Mouse (Mus musculus): ENCODE results near the gene Tamm41. TPM values are rescaled to one million over a fixed set of nuclear protein-coding genes. Genes with fewer than 3 reads are reported as not detected.

Tamm41 gene
- polyA plus RNA-seq, 1 experiment from 2014 or later, result 43.0 TPM

DNA sequence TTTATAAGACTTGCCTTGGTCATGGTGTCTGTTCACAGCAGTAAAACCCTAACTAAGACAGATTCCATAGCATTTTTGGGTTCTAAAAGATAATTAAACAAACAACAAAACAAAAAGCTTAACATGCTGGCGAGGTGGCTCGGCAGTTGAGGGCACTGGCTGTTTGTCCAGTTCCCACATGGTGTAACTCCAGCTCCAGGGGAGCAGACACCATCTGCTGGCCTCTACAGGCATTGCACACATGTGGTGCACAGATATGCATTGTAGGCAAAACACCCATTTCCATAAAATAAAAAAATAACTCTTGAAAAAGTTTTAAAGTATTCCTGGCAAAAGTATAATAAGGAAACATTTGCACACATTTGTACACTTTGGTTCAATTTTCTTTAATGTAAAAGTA is 7.6 kb downstream of the Tamm41 start:
- no peaks in the 10 kb centered on the region for H3K27me3 ChIP-seq (ENCODE audit: control insufficient read depth, insufficient read depth, low read length)
- H3K4me1 ChIP-seq (ENCODE audit: control insufficient read depth, insufficient read depth, low read length), result no peaks in the 10 kb centered on the region
- H3K4me2 ChIP-seq (ENCODE audit: low read depth, low read length), result no peak overlapping the region
- H3K27ac ChIP-seq (ENCODE audit: low read length), result no peak overlapping the region
- H3K4me3 ChIP-seq (replicated peaks; ENCODE audit: low read length), result no peak overlapping the region
- H3K36me3 ChIP-seq (ENCODE audit: control insufficient read depth, insufficient read depth, low read length), result peaks cover 11% of the 10 kb centered on the region; the same call in 1 of the 2 replicates
- 87% methylated on average over 2 of the region's 2 CpGs for WGBS
- no peak for ATAC-seq (ENCODE audit: insufficient read depth, low FRiP score)
- H3K9me3 ChIP-seq (replicated peaks; ENCODE audit: control insufficient read depth, low read length), result no peaks in the 10 kb centered on the region
- no peak overlapping the region for H3K9ac ChIP-seq (ENCODE audit: low read length)

GRCm38 (mm10) chr6:115029248-115029647 is 8.4 kb downstream of the Tamm41 start:
- Histone ChIP-seq H3K4me1 (ENCODE audit: control insufficient read depth, insufficient read depth, low read length) (no peaks in the 10 kb centered on the region), H3K27ac (ENCODE audit: low read length) (no peak overlapping the region), H3K4me3 (replicated peaks; ENCODE audit: low read length) (no peak overlapping the region), H3K9ac (ENCODE audit: low read length) (no peak overlapping the region), H3K4me2 (ENCODE audit: low read depth, low read length) (no peak overlapping the region), H3K27me3 (ENCODE audit: control insufficient read depth, insufficient read depth, low read length) (no peaks in the 10 kb centered on the region), H3K36me3 (ENCODE audit: control insufficient read depth, insufficient read depth, low read length) (peaks cover 11% of the 10 kb centered on the region; the same call in 1 of the 2 replicates), H3K9me3 (replicated peaks; ENCODE audit: control insufficient read depth, low read length) (no peaks in the 10 kb centered on the region)
- WGBS, result 62% methylated on average over 2 of the region's 2 CpGs
- ATAC-seq (ENCODE audit: insufficient read depth, low FRiP score), result no peak

DNA sequence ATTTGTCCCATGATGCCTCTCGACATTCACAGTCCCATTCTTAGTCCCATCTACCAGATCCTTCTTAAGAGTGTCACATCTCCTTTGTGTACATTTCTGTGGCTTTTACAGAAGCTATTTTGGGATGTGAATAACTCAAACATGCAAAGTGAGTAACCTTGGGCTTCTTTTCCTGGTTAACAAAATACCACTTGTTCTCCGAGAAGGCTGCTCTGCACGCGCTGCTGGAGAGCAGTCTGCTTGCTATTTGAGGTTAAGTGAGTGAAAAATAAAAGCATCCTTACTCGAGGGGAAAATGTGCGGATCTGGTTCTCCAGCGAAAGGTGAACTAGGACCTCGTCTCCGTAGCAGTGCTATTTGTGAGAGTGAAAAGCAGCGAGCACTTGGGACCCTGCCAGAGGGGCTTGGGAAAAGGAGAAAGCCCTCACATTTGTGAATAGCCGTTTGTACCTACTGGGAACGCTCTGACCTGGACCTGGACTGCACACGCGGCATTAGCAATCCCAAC is 10.1 kb downstream of the Tamm41 start:
- no peak for ATAC-seq (ENCODE audit: insufficient read depth, low FRiP score)

GRCm38 (mm10) chr6:115022876-115023275 is 14.8 kb downstream of the Tamm41 start:
- Histone ChIP-seq H3K4me2 (ENCODE audit: low read depth, low read length) (no peak overlapping the region), H3K36me3 (ENCODE audit: control insufficient read depth, insufficient read depth, low read length) (no peaks in the 10 kb centered on the region; the same call in 1 of the 2 replicates), H3K27ac (ENCODE audit: low read length) (no peak overlapping the region), H3K9me3 (replicated peaks; ENCODE audit: control insufficient read depth, low read length) (no peaks in the 10 kb centered on the region), H3K9ac (ENCODE audit: low read length) (no peak overlapping the region), H3K27me3 (ENCODE audit: control insufficient read depth, insufficient read depth, low read length) (no peaks in the 10 kb centered on the region), H3K4me3 (replicated peaks; ENCODE audit: low read length) (no peak overlapping the region), H3K4me1 (ENCODE audit: control insufficient read depth, insufficient read depth, low read length) (no peaks in the 10 kb centered on the region)
- ATAC-seq (ENCODE audit: insufficient read depth, low FRiP score), result no peak
- 84% methylated on average over 9 of the region's 9 CpGs for WGBS

More for the DNA sequence above, 10.1 kb downstream of the Tamm41 start:
- WGBS, result 90% methylated on average over 14 of the region's 14 CpGs
- no peak overlapping the region for H3K27ac ChIP-seq (ENCODE audit: low read length)
- H3K4me1 ChIP-seq (ENCODE audit: control insufficient read depth, insufficient read depth, low read length), result no peaks in the 10 kb centered on the region
- H3K4me2 ChIP-seq (ENCODE audit: low read depth, low read length), result no peak overlapping the region
- H3K9me3 ChIP-seq (replicated peaks; ENCODE audit: control insufficient read depth, low read length), result no peaks in the 10 kb centered on the region
- no peak overlapping the region for H3K4me3 ChIP-seq (replicated peaks; ENCODE audit: low read length)
- peaks cover 11% of the 10 kb centered on the region; the same call in 1 of the 2 replicates for H3K36me3 ChIP-seq (ENCODE audit: control insufficient read depth, insufficient read depth, low read length)
- no peaks in the 10 kb centered on the region for H3K27me3 ChIP-seq (ENCODE audit: control insufficient read depth, insufficient read depth, low read length)
- no peak overlapping the region for H3K9ac ChIP-seq (ENCODE audit: low read length)

DNA sequence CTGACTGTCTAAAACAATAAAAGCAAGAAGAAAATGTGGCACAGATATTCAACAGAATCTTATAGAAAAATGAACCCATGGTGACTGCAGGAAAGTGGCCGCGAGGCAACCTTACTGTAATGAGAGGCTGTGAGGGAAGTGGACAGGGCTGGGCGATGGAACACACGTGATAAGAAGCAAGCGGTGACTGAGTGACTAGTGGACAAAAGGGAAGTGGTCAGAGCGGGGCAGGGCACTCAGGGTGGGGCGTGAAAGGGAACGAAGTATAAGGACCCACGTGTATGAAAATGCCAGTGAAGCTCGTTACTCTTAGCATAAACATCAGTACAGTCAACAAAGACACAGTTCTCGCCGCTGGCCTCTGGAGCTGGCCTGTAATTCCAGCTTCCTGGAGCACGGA is 22.2 kb downstream of the Tamm41 start:
- Histone ChIP-seq H3K27me3 (ENCODE audit: control insufficient read depth, insufficient read depth, low read length) (no peaks in the 10 kb centered on the region), H3K36me3 (ENCODE audit: control insufficient read depth, insufficient read depth, low read length) (no peaks in the 10 kb centered on the region; the same call in 1 of the 2 replicates), H3K9me3 (replicated peaks; ENCODE audit: control insufficient read depth, low read length) (no peaks in the 10 kb centered on the region), H3K4me1 (ENCODE audit: control insufficient read depth, insufficient read depth, low read length) (no peaks in the 10 kb centered on the region), H3K4me2 (ENCODE audit: low read depth, low read length) (no peak overlapping the region), H3K4me3 (replicated peaks; ENCODE audit: low read length) (no peak overlapping the region), H3K9ac (ENCODE audit: low read length) (no peak overlapping the region), H3K27ac (ENCODE audit: low read length) (no peak overlapping the region)
- 81% methylated on average over 13 of the region's 13 CpGs for WGBS
- ATAC-seq (ENCODE audit: insufficient read depth, low FRiP score), result no peak

DNA sequence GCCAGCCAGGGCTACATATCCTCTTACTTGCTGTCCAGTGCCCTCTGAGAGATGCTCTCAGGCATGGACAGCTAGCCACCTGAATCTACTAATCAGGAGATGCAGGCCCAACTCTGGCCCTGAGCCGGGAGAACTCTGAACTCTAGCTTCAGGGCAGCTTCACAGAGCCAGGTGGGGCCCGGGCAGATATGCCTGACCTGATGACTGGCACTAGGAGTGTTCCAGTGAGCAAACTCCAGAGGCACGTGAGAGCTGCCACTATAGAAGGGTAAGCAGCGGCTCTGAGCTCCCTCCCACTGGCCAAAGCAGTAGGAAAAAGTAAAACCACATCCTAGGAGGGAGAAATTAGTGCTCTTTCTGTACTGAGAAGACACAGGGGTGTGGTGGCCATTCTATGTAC is 24.1 kb downstream of the Tamm41 start:
- Histone ChIP-seq H3K27me3 (ENCODE audit: control insufficient read depth, insufficient read depth, low read length) (no peaks in the 10 kb centered on the region), H3K9me3 (replicated peaks; ENCODE audit: control insufficient read depth, low read length) (no peaks in the 10 kb centered on the region), H3K4me3 (replicated peaks; ENCODE audit: low read length) (no peak overlapping the region), H3K4me2 (ENCODE audit: low read depth, low read length) (no peak overlapping the region), H3K4me1 (ENCODE audit: control insufficient read depth, insufficient read depth, low read length) (no peaks in the 10 kb centered on the region), H3K9ac (ENCODE audit: low read length) (no peak overlapping the region), H3K36me3 (ENCODE audit: control insufficient read depth, insufficient read depth, low read length) (no peaks in the 10 kb centered on the region; the same call in 1 of the 2 replicates), H3K27ac (ENCODE audit: low read length) (no peak overlapping the region)
- ATAC-seq (ENCODE audit: insufficient read depth, low FRiP score), result no peak
- 85% methylated on average over 4 of the region's 4 CpGs for WGBS

GRCm38 (mm10) chr6:115011792-115012191 is 25.9 kb downstream of the Tamm41 start:
- Histone ChIP-seq H3K36me3 (ENCODE audit: control insufficient read depth, insufficient read depth, low read length) (no peaks in the 10 kb centered on the region), H3K4me2 (ENCODE audit: low read depth, low read length) (no peak overlapping the region), H3K9ac (ENCODE audit: low read length) (no peak overlapping the region), H3K27ac (ENCODE audit: low read length) (no peak overlapping the region), H3K9me3 (replicated peaks; ENCODE audit: control insufficient read depth, low read length) (no peaks in the 10 kb centered on the region), H3K4me1 (ENCODE audit: control insufficient read depth, insufficient read depth, low read length) (no peaks in the 10 kb centered on the region), H3K4me3 (replicated peaks; ENCODE audit: low read length) (no peak overlapping the region), H3K27me3 (ENCODE audit: control insufficient read depth, insufficient read depth, low read length) (no peaks in the 10 kb centered on the region)
- 71% methylated on average over 8 of the region's 8 CpGs for WGBS
- ATAC-seq (ENCODE audit: insufficient read depth, low FRiP score), result no peak

GRCm38 (mm10) chr6:115010815-115011214 is 26.9 kb downstream of the Tamm41 start:
- H3K27ac ChIP-seq (ENCODE audit: low read length), result no peak overlapping the region
- H3K9me3 ChIP-seq (replicated peaks; ENCODE audit: control insufficient read depth, low read length), result no peaks in the 10 kb centered on the region
- no peaks in the 10 kb centered on the region for H3K36me3 ChIP-seq (ENCODE audit: control insufficient read depth, insufficient read depth, low read length)
- H3K4me2 ChIP-seq (ENCODE audit: low read depth, low read length), result no peak overlapping the region
- H3K4me1 ChIP-seq (ENCODE audit: control insufficient read depth, insufficient read depth, low read length), result no peaks in the 10 kb centered on the region
- H3K9ac ChIP-seq (ENCODE audit: low read length), result no peak overlapping the region
- 75% methylated on average over 9 of the region's 9 CpGs for WGBS
- H3K27me3 ChIP-seq (ENCODE audit: control insufficient read depth, insufficient read depth, low read length), result no peaks in the 10 kb centered on the region
- ATAC-seq (ENCODE audit: insufficient read depth, low FRiP score), result no peak
- no peak overlapping the region for H3K4me3 ChIP-seq (replicated peaks; ENCODE audit: low read length)

DNA sequence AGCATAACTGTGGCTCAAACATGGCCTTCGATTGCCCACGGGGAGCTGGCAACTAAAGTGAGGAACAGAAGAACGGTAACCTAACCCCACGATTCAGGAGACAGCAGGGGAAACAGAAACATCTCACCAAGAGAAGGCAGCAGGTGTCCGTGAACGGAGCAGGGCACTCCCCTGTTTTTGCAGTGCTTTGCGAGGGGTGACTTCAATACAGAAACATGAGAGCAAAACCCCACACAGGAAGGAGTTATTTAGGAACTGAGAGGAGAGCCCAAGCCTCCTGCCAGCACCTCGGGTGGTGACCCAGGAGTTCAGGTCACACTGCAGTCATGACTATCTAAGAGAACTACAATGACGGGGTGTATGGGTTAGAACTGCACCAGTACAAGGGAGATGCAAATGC is 27.4 kb downstream of the Tamm41 start:
- no peaks in the 10 kb centered on the region for H3K4me1 ChIP-seq (ENCODE audit: control insufficient read depth, insufficient read depth, low read length)
- no peak overlapping the region for H3K4me3 ChIP-seq (replicated peaks; ENCODE audit: low read length)
- no peaks in the 10 kb centered on the region for H3K9me3 ChIP-seq (replicated peaks; ENCODE audit: control insufficient read depth, low read length)
- no peaks in the 10 kb centered on the region for H3K36me3 ChIP-seq (ENCODE audit: control insufficient read depth, insufficient read depth, low read length)
- H3K4me2 ChIP-seq (ENCODE audit: low read depth, low read length), result no peak overlapping the region
- no peak for ATAC-seq (ENCODE audit: insufficient read depth, low FRiP score)
- no peak overlapping the region for H3K27ac ChIP-seq (ENCODE audit: low read length)
- H3K9ac ChIP-seq (ENCODE audit: low read length), result no peak overlapping the region
- 90% methylated on average over 9 of the region's 9 CpGs for WGBS
- no peaks in the 10 kb centered on the region for H3K27me3 ChIP-seq (ENCODE audit: control insufficient read depth, insufficient read depth, low read length)

Data from stomach, embryonic 16.5 days (tissue).